Mouse (Mus musculus) limb, embryonic 10.5 days (tissue): ENCODE measurements around the gene Poc1b. TPM values are rescaled to one million over a fixed set of nuclear protein-coding genes. Genes with fewer than 3 reads are reported as not detected.

Source experiments
- DNase-seq: peaks from one replicate; pipeline ENCODE4 v3.0.0-alpha.2; 2017; ENCODE audit warnings: low spot score
- H3K27ac ChIP-seq: fragments of 300-500 bp; sonication (generic); 2 replicates; pipeline ENCODE4 v1.5.1; 2016; ENCODE audit warnings: mild to moderate bottlenecking
- H3K27me3 ChIP-seq: fragments of 300-500 bp; sonication (generic); 2 replicates; pipeline ENCODE4 v1.6.1; 2016; ENCODE audit warnings: low read depth, mild to moderate bottlenecking; ENCODE audit not compliant: poor library complexity, severe bottlenecking
- H3K36me3 ChIP-seq: fragments of 300-500 bp; sonication (generic); 2 replicates; pipeline ENCODE4 v1.6.1; 2016; ENCODE audit warnings: mild to moderate bottlenecking, moderate library complexity
- H3K4me1 ChIP-seq: fragments of 300-500 bp; sonication (generic); 2 replicates; pipeline ENCODE4 v1.6.1; 2016
- H3K4me3 ChIP-seq: fragments of 300-500 bp; sonication (generic); 2 replicates; pipeline ENCODE4 v1.5.1; 2016; ENCODE audit warnings: mild to moderate bottlenecking, moderate library complexity
- H3K9me3 ChIP-seq: fragments of 300-500 bp; sonication (generic); replicated peaks from 2 replicates; pipeline ENCODE4 v1.6.1; 2016; ENCODE audit warnings: mild to moderate bottlenecking
- WGBS: fragments of 180-500 bp; shearing (Covaris S2); methylation state at CpG from one replicate; pipeline ENCODE4 v1.1.7; 2016; 5-methylcytosine and 5-hydroxymethylcytosine counted together
- polyA plus RNA-seq: library from polyadenylated mRNA; unstranded; fragments of >200 nt; fragmentation: Nextera tagmentation; extraction: Ambion mirVana; gene quantifications from 2 replicates; pipeline ENCODE4 v1.2.1, GENCODE M21; 2016

The Poc1b gene
- polyA plus RNA-seq = 39.2 and 39.9 TPM in 2 replicates

DNA sequence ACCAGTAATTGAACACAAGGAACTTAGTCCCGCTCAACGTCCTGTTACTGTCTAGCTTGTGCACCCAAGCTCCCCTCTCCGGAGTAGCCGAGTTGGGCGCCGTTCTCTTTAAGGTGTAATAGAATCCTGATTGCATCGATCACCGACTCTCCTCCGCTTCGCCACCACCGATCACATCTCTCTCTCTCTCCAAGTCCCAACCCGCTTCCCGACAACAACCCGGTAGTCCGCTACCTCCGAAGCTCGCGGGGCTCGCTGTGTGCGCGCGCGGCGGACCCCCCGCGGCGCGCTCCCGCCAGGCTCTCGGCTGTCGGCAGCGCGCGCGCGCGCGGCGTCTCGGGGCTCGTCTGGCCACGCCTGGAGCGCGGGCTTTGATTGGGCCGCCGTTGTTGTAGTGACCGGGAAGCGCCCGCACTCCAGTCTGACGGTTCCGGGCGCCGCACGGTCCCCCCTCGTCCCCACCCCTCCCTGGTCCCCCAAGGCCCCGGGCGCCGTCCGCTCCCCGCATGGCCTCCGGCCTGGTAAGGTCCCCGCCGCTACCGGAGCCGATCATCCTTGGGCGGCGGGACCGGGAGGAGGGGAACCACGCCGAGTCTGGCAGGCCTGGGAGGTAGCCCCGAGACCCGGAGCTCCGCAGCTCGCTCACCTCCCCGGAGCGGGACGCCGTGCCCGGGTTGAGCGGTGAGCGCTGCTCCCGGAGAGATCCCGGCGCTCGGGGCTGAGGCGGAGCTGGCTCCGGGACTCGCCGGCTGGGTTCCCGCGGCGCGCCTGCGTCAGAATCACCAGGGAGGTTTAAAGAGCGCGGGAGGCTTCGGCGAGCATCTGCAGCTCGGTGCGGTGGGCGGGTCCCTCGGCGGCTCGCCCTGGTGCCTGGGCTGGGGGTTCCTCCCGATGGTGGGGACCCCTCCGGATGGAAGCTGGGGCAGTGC, at the start of gene Poc1b:
Gene Poc1b (plus strand): TSS at position 334 of the 929 bp plus-strand sequence.
- H3K9me3 ChIP-seq = no peaks in the 10 kb centered on the region
- H3K4me3 ChIP-seq = peak within 1 kb of the TSS; percentile 98
- peaks cover 39% of the 10 kb centered on the region for H3K36me3 ChIP-seq
- peaks cover 22% of the 10 kb centered on the region for H3K4me1 ChIP-seq
- H3K27me3 ChIP-seq = no peaks in the 10 kb centered on the region
- under 1% methylated on average over 96 of the region's 106 CpGs for WGBS
- peak; percentile 94 for DNase-seq
- H3K27ac ChIP-seq = peak within 1 kb of the TSS; percentile 98

DNA sequence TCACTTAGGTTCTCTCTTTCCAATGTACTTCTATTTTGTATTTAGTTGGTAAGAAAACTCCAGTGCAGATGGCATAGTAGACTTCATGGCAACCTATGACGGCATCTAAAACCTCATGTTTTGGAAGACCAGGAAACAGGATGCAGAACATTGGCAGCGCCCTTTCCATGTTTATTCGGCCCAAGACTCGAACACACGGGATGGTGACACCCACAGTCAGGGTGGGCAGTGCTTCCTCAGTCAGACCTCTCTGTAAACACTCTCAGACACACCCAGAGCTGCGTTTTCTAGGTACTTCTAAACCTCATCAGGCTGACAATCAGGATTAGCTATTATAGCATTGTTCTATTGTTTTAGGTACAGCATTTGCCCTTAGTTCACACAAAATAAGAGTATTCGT, 46.2 kb upstream of the Poc1b start:
- Histone ChIP-seq H3K27ac (no peak overlapping the region), H3K9me3 (no peaks in the 10 kb centered on the region), H3K4me1 (no peaks in the 10 kb centered on the region), H3K4me3 (no peak overlapping the region), H3K27me3 (no peaks in the 10 kb centered on the region), H3K36me3 (no peaks in the 10 kb centered on the region)
- 92% methylated on average over 7 of the region's 7 CpGs for WGBS
- DNase-seq = no peak

DNA sequence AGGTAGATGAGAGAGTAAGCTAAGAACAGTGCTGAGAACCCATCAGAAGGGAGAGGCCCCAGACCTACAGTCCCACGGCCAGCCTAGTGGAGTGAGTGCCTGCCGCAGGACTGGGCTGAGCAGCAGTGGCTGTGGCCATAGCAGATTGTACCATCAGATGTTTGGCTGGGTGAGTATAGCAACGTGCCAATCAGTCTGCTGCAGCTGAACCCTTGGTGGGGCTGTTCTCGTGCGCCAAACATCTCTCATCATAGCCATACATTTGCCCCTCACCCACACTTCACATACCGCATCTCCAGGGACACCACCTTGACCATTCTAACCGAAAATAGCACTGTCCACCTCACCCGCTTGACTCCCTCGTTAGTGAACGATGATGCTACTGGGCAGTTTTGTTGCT, 45.4 kb upstream of the Poc1b start:
- 92% methylated on average over 10 of the region's 10 CpGs for WGBS

DNA sequence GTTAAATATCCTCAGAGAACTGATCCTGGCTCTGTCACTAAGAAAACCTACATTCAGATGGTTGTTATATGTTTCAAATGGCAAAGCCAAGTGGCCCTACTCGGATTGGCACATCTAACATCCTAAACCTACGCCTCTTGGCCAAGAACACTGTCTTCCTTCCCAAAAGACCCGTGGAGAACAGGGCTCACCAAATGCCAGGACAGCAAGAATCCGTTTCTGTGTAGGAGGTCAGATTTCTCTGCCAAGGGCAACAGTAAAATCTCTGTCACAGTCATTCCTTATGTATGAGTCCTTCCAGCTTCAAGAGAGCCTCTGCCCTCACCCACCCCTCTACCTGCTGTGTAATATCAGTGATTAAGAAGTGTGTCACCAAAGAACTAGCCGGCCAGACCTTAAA, 44.3 kb upstream of the Poc1b start:
- Histone ChIP-seq H3K27ac (no peak overlapping the region), H3K4me1 (no peaks in the 10 kb centered on the region), H3K9me3 (no peaks in the 10 kb centered on the region), H3K27me3 (no peaks in the 10 kb centered on the region), H3K4me3 (no peak overlapping the region), H3K36me3 (no peaks in the 10 kb centered on the region)
- WGBS = 86% methylated on average over 5 of the region's 5 CpGs
- no peak for DNase-seq

More for the DNA sequence above, 45.4 kb upstream of the Poc1b start:
- H3K4me3 ChIP-seq = no peak overlapping the region
- H3K27ac ChIP-seq = no peak overlapping the region
- DNase-seq = no peak
- no peaks in the 10 kb centered on the region for H3K9me3 ChIP-seq
- H3K4me1 ChIP-seq = no peaks in the 10 kb centered on the region
- no peaks in the 10 kb centered on the region for H3K27me3 ChIP-seq
- H3K36me3 ChIP-seq = no peaks in the 10 kb centered on the region

DNA sequence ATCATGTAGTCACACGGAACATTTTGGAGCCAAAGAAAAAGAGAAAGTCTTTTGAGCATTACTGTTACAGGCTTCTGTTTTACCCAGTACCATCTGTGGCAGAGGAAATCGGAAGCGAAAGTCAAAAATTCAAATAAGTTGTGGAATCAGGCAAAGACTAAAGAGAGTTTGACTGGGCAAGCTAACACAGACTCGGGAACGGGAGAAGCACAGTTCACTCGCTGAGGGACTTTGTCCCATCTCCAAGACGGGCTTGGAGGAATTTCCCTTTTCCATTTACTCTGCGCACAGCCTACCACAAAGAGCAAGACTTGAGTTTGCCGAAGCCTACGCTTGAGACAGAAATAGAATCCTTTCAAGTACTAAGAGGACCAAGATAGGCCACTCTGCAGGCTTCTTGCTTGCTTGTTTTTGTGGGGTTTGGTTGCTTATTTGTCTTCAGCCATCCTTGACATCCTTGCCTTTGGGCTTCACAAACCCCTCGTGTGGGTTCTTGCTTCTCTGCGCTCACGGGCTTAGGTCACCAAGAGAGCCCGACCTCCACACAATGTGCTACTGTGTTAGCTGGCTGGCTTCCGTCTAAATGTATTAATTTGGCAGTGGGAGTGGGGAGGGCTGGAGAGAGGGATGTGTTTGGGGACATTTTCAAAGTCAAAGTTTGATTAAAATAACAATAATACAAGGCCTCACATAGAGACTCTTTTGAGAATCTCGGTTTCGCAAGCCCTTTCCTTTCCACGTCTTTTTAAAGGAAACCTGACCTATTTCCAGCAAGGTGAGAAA, 30.5 kb upstream of the Poc1b start:
- Histone ChIP-seq H3K9me3 (no peaks in the 10 kb centered on the region), H3K36me3 (no peaks in the 10 kb centered on the region), H3K27me3 (no peaks in the 10 kb centered on the region), H3K4me3 (no peak overlapping the region), H3K4me1 (no peaks in the 10 kb centered on the region), H3K27ac (no peak overlapping the region)
- no peak for DNase-seq
- 91% methylated on average over 18 of the region's 18 CpGs for WGBS

DNA sequence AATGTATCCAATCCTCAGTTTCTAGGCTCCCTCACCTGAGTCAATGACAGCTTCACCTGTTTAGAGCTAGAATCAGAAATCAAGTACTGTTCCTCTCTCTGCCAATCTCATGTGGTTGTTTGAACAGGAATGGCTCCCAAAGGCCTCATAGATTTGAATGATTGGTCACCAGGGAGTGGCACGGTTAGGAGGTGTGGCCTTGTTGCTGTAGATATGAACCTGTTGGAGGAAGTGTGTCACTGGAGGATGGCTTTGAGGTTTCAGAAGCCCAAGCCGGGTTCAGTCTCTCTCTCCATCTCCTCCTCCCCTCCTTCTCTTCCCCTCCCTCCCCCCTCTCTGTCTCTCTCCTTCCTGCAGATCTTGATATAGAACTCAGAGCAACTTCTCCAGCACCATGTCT, 28.2 kb upstream of the Poc1b start:
- no peaks in the 10 kb centered on the region for H3K36me3 ChIP-seq

DNA sequence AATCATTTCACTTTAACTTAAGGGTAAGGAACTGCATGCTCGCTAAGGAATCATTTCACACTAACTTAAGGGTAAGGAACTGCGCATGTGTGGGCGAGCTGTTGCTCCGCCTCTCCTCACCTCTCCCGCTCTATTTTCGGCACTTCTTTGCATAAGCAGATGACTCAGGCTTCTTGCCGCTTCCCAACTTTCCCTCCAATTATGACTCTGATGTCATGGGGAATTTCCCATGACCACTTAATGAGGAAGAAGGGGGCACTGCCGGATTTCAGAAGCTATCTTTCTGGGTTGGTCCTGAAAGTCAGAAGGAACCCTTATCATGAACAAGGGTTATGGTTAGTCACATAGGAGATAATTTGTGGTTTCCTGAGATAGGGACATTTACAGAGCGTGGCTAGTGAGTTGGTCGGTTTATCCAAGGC, 25.3 kb upstream of the Poc1b start:
- no peak overlapping the region for H3K4me3 ChIP-seq
- H3K36me3 ChIP-seq = no peaks in the 10 kb centered on the region
- no peak overlapping the region for H3K27ac ChIP-seq
- no peaks in the 10 kb centered on the region for H3K4me1 ChIP-seq
- no peaks in the 10 kb centered on the region for H3K27me3 ChIP-seq
- DNase-seq = no peak
- no peaks in the 10 kb centered on the region for H3K9me3 ChIP-seq
- 91% methylated on average over 10 of the region's 10 CpGs for WGBS

More for the DNA sequence above, 28.2 kb upstream of the Poc1b start:
- WGBS = 88% methylated on average over 2 of the region's 2 CpGs
- Histone ChIP-seq H3K9me3 (no peaks in the 10 kb centered on the region), H3K27ac (no peak overlapping the region), H3K27me3 (no peaks in the 10 kb centered on the region), H3K4me1 (no peaks in the 10 kb centered on the region), H3K4me3 (no peak overlapping the region)
- DNase-seq = no peak

DNA sequence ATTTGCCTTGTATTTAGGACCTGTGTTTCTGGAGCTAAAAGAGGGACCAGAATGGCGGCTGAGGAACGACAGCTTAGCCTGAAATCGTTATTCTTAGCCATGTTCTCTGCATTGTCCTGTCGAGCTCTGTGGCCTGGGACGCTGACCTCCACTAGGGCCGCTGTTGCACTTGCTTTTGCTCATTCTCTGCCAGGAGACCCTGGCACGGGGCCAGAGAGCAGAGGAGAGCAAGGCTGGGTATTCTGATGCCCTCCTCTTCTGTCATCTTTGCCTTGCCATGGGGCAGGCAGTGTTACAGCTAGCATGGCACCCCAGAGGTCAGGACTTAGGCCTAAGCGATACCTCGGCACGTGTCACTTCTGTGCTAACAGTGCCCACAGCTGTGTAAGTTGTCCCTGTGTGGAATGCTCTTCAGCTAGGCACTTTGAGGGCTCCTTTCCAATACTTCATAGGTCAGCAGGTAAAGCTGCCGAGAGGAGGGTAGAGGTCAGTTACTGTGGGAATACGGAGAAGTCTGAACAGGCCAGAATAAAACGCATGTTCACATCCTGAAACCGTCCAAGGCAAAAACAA, 23.3 kb upstream of the Poc1b start:
- Histone ChIP-seq H3K36me3 (no peaks in the 10 kb centered on the region), H3K27me3 (no peaks in the 10 kb centered on the region), H3K9me3 (no peaks in the 10 kb centered on the region), H3K27ac (no peak overlapping the region), H3K4me3 (no peak overlapping the region), H3K4me1 (no peaks in the 10 kb centered on the region)
- WGBS = 90% methylated on average over 14 of the region's 14 CpGs
- no peak for DNase-seq

DNA sequence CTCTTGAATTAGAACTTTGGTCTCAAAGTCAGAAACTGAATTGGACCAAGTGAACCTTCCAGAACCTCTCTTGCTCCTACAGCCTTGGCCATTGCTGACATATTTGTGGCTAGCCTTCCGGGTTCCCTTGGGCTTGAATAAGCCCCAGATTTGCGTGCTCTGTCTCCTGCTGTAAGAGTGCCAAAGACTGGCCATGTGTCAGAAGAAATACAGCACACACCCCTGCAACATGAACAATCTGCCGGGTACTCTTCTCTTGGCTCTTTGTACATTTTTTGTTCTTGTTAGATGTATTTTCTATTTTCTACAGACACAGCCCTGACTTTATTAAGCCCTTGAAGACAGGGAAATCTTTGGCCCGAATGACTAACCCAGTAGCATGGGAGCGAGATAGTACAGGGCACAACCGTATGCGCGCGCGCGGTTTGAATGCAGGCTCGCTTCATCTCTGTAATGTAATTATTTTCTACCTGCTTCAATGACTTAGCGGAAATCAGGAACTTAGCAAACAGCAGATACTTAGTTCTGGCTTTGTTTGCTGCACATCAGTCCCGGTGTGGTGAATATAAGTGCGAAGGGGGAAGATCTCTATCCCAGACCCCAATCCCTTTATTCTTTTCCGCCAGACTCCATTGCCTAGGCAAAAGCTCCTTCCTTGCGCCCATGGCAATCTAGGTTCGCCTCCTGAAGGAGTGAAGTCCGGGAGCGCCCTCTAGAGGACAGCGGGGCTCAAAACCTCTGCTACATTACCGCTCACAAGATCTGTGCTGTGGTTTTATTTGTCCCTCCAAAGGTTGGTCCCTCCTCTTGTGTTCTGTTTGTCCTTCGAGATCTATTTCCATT, 22.2 kb upstream of the Poc1b start:
- no peaks in the 10 kb centered on the region for H3K9me3 ChIP-seq
- peak; percentile 90 for DNase-seq
- no peaks in the 10 kb centered on the region for H3K27me3 ChIP-seq
- WGBS = 51% methylated on average over 23 of the region's 23 CpGs
- no peaks in the 10 kb centered on the region for H3K36me3 ChIP-seq
- no peaks in the 10 kb centered on the region for H3K4me1 ChIP-seq
- H3K27ac ChIP-seq = no peak overlapping the region
- no peak overlapping the region for H3K4me3 ChIP-seq

DNA sequence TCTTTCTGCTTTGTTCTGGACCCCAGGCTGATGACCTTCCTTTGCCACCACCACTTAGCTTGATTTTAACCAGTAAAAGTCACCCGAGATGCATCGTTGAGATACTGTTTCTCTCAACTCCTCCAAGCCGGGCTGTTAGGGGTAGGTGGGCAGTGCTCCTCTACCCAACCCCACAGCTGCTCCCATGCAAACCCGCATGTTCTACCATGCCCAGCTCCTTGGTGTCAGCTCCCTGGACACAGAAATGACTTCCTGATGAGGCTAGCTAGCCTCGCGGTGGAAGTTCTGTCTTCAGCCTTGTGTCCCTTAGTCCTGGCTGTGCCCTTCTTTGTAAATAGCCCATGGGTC, 21.6 kb upstream of the Poc1b start:
- no peaks in the 10 kb centered on the region for H3K36me3 ChIP-seq
- no peaks in the 10 kb centered on the region for H3K9me3 ChIP-seq
- no peaks in the 10 kb centered on the region for H3K4me1 ChIP-seq
- WGBS = 67% methylated on average over 6 of the region's 6 CpGs
- no peak overlapping the region for H3K4me3 ChIP-seq
- H3K27ac ChIP-seq = no peak overlapping the region
- no peaks in the 10 kb centered on the region for H3K27me3 ChIP-seq
- DNase-seq = no peak

DNA sequence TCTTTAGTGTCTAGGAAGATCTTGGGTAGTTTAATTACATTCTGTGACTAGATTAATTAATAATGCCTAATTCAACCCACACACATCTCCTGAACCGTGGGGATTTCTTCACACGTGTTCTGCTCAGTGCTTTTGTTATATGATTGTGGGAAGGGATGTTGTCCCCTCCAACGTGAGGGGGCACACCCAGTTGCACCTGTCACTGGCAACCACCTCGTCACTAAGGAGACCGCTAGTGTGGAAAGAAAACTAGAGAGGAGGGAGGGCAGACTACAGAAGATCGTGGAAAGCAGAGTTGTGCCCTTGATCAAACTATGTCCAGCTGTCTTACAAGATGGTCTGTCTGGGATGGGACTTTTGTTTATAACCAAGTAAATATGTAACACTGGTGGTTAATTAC, 20.8 kb upstream of the Poc1b start:
- Histone ChIP-seq H3K4me3 (no peak overlapping the region), H3K9me3 (no peaks in the 10 kb centered on the region), H3K27ac (no peak overlapping the region), H3K36me3 (no peaks in the 10 kb centered on the region), H3K4me1 (no peaks in the 10 kb centered on the region), H3K27me3 (no peaks in the 10 kb centered on the region)
- no peak for DNase-seq
- WGBS = 69% methylated on average over 6 of the region's 6 CpGs

DNA sequence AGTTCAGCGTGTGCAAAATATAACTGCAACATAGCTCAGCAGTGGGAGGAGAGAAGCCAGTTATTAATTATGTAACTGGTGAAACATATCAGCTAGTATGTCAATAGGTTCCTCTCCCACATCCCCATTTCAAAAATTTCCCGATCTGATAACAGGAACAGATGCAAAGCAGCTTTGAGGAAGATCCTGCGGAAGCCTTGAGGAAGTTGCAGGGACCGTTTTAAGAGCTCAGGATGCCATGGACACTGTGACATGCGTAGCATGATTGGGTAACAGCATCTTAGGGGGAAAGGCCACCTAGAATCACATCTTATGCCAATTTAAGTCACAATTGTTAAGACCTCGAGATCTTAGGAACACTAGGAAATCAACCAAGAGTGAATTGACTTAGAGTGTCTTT, 16.9 kb upstream of the Poc1b start:
- H3K27me3 ChIP-seq = no peaks in the 10 kb centered on the region
- no peak for DNase-seq
- no peak overlapping the region for H3K4me3 ChIP-seq
- peaks cover 8% of the 10 kb centered on the region for H3K4me1 ChIP-seq
- H3K27ac ChIP-seq = no peak overlapping the region
- WGBS = 87% methylated on average over 6 of the region's 6 CpGs
- H3K9me3 ChIP-seq = no peaks in the 10 kb centered on the region
- H3K36me3 ChIP-seq = no peaks in the 10 kb centered on the region
